In genomic region chr1:64986120-64986519, GRCm38 (mm10) we compare ENCODE assay signal across 9 mouse cellular contexts. TPM values are rescaled to one million over a fixed set of nuclear protein-coding genes. Genes with fewer than 3 reads are reported as not detected.
A peak's percentile ranks its signal among the peaks of the same experiment; 100 is the strongest.
DNase-seq lines count a peak whose midpoint lies in the region; TF ChIP-seq lines count a peak whose summit lies in the region.
"Had no signal": no experiment of that assay in that cellular context is flagged by ENCODE, and none has a peak within 500 bp of the region (broad histone marks: within the 10 kb centered on the region; RNA-seq: fewer than 3 reads in every experiment).

No protein-coding gene starts in this region.

- no peak overlapping the region for H3K4me3 ChIP-seq in layer of hippocampus, adult 2 months
- H3K4me3 ChIP-seq: heart, embryonic 15.5 days; stomach, embryonic 15.5 days had no signal

- TF ChIP-seq CTCF in layer of hippocampus, adult 2 months (conservative IDR thresholded peaks at IDR 0.05): peak; percentile 82

- DNase-seq in B cell, adult 2 months: peak; percentile 84 to 88
- DNase-seq in CD8-positive naive resting alpha-beta T cell, adult 2 months (ENCODE audit: low read depth in 2 of 2, low spot score in 2 of 2): peak; percentile 2 to 28
- DNase-seq in c-Kit-positive CD71-positive TER-119-negative erythroid progenitor cells, embryonic 14.5 days (ENCODE audit: low read depth): peak; percentile 37
- peak; percentile 46 to 91 for DNase-seq in frontal cortex, adult 2 months (ENCODE audit: extremely low spot score in 1 of 2, low spot score in 1 of 2)
- peak; percentile 67 to 68 for DNase-seq in layer of hippocampus, adult 2 months (ENCODE audit: low spot score in 2 of 2)
- DNase-seq in lung, postnatal 36 days: peak; percentile 91
- peak; percentile 63 for DNase-seq in right cerebral cortex, postnatal 4 days

- no peak overlapping the region for H3K27ac ChIP-seq in layer of hippocampus, adult 2 months
- H3K27ac ChIP-seq: heart, embryonic 15.5 days; stomach, embryonic 15.5 days had no signal

RNA-seq across cellular contexts. Expression of gene Plekhm3, which starts 29.5 kb away (rescaled TPM):
- 13.3 and 15.1 TPM in 2 replicates for polyA plus RNA-seq in frontal cortex, adult 2 months (2012; rRNA removed)
- total RNA-seq in layer of hippocampus, adult 2 months (2021): 10 to 100 TPM; 35.6 to 36.0 TPM

RNA-seq across cellular contexts. Expression of gene Akr1cl, which starts 46.4 kb away (rescaled TPM):
- not detected in 2 replicates for polyA plus RNA-seq in frontal cortex, adult 2 months (2012; rRNA removed)
- not detected for total RNA-seq in layer of hippocampus, adult 2 months (2021)

Comparison
In these comparisons a context has a peak if more than half of its experiments do, and no peak if none do; other contexts are left out.
1. DNase-seq: peak in every context shown above with its lines; median percentile 91 in lung, postnatal 36 days; 86 in B cell, adult 2 months; 68 in frontal cortex, adult 2 months; 68 in layer of hippocampus, adult 2 months; 63 in right cerebral cortex, postnatal 4 days; 37 in c-Kit-positive CD71-positive TER-119-negative erythroid progenitor cells, embryonic 14.5 days; 15 in CD8-positive naive resting alpha-beta T cell, adult 2 months.